Mouse (Mus musculus) MEL (cell line): ENCODE measurements around the gene Ascl4. TPM values are rescaled to one million over a fixed set of nuclear protein-coding genes. Genes with fewer than 3 reads are reported as not detected.

Source experiments
- DNase-seq: peaks from one replicate; pipeline ENCODE4 v3.0.0; 2011; ENCODE audit warnings: low read depth, low spot score
- H3K27ac ChIP-seq: 2 replicates; pipeline ENCODE4 v1.5.1; 2012; ENCODE audit warnings: low read depth, mild to moderate bottlenecking, control low read depth, low read length, moderate library complexity; ENCODE audit not compliant: control insufficient read depth
- H3K27me3 ChIP-seq, 2 experiments: fragments of 150-350 bp in 1 of 2; sonication (generic) in 1 of 2; 2 replicates each; pipeline ENCODE4 v1.6.1; 2012; ENCODE audit warnings: low read length in 2 of 2, mild to moderate bottlenecking in 2 of 2, improper control_type of control experiment in 1 of 2, moderate library complexity in 1 of 2; ENCODE audit not compliant: insufficient read depth in 2 of 2, control insufficient read depth in 1 of 2
- H3K36me3 ChIP-seq, 2 experiments: 2 replicates each; pipeline ENCODE4 v1.6.1; 2012 to 2014; ENCODE audit warnings: low read length in 2 of 2, improper control_type of control experiment in 1 of 2, inconsistent platforms in 1 of 2, mild to moderate bottlenecking in 1 of 2; ENCODE audit not compliant: insufficient read depth in 2 of 2, control insufficient read depth in 1 of 2
- H3K4me1 ChIP-seq, 2 experiments: fragments of 150-350 bp in 1 of 2; sonication (generic) in 1 of 2; 2 replicates each; pipeline ENCODE4 v1.6.1; 2012; ENCODE audit warnings: low read length in 2 of 2, improper control_type of control experiment in 1 of 2, mild to moderate bottlenecking in 1 of 2; ENCODE audit not compliant: insufficient read depth in 2 of 2, control insufficient read depth in 1 of 2
- H3K4me3 ChIP-seq, 2 experiments: fragments of 150-350 bp in 1 of 2; sonication (generic) in 1 of 2; 2 replicates each; pipeline ENCODE4 v1.5.1; 2012; ENCODE audit warnings: low read depth in 2 of 2, low read length in 2 of 2, mild to moderate bottlenecking in 2 of 2, moderate library complexity in 2 of 2, control low read depth in 1 of 2, improper control_type of control experiment in 1 of 2; ENCODE audit not compliant: control insufficient read depth in 1 of 2, insufficient read depth in 1 of 2
- H3K79me2 ChIP-seq: 2 replicates; pipeline ENCODE4 v1.6.1; 2012; ENCODE audit warnings: mild to moderate bottlenecking, low read length, moderate library complexity; ENCODE audit not compliant: control insufficient read depth, poor library complexity, insufficient read depth
- H3K9ac ChIP-seq: 2 replicates; pipeline ENCODE4 v1.6.1; 2012; ENCODE audit warnings: low read depth, mild to moderate bottlenecking, control low read depth, low read length, moderate library complexity; ENCODE audit not compliant: control insufficient read depth, poor library complexity, severe bottlenecking
- H3K9me3 ChIP-seq: fragments of 150-350 bp; sonication (generic); replicated peaks from 2 replicates; pipeline ENCODE4 v1.6.1; 2012; ENCODE audit warnings: mild to moderate bottlenecking, low read length, improper control_type of control experiment, moderate library complexity; ENCODE audit not compliant: insufficient read depth
- CHD1 ChIP-seq: IDR thresholded peaks from 2 replicates; pipeline ENCODE4 v1.6.1; 2012; ENCODE audit warnings: low read depth, mild to moderate bottlenecking, inconsistent platforms, low read length, improper control_type of control experiment
- CTCF ChIP-seq, 3 experiments: IDR thresholded peaks in 2 of 3; conservative IDR thresholded peaks in 1 of 3; 2 replicates each; pipeline ENCODE4 v1.5.1; 2011 to 2012; ENCODE audit warnings: low read length in 3 of 3, low read depth in 2 of 3, mild to moderate bottlenecking in 2 of 3, improper control_type of control experiment in 1 of 3, inconsistent platforms in 1 of 3, mixed read lengths in 1 of 3, moderate library complexity in 1 of 3; ENCODE audit not compliant: control insufficient read depth in 1 of 3, insufficient read depth in 1 of 3, poor library complexity in 1 of 3, severe bottlenecking in 1 of 3
- E2F4 ChIP-seq: IDR thresholded peaks from 2 replicates; pipeline ENCODE4 v1.6.1; 2011; ENCODE audit warnings: low read depth, low read length, improper control_type of control experiment, borderline replicate concordance
- EP300 ChIP-seq, 2 experiments: IDR thresholded peaks; 2 replicates each; pipeline ENCODE4 v1.6.1; 2011; ENCODE audit warnings: improper control_type of control experiment in 2 of 2, low read length in 2 of 2, low read depth in 1 of 2, mild to moderate bottlenecking in 1 of 2
- ETS1 ChIP-seq: IDR thresholded peaks from 2 replicates; pipeline ENCODE4 v1.6.1; 2012; ENCODE audit warnings: low read depth, mild to moderate bottlenecking, inconsistent platforms, low read length, improper control_type of control experiment, moderate library complexity
- GATA1 ChIP-seq: IDR thresholded peaks from 2 replicates; pipeline ENCODE4 v1.6.1; 2011; ENCODE audit warnings: low read depth, low read length, improper control_type of control experiment
- KAT2A ChIP-seq: conservative IDR thresholded peaks from 2 replicates; pipeline ENCODE4 v1.6.1; 2012; ENCODE audit warnings: low read depth, low read length, improper control_type of control experiment, inconsistent platforms
- MEF2A ChIP-seq: IDR thresholded peaks from 2 replicates; pipeline ENCODE4 v1.6.1; 2014; ENCODE audit warnings: low read depth, mild to moderate bottlenecking, inconsistent platforms, low read length, improper control_type of control experiment; ENCODE audit not compliant: poor library complexity, insufficient replicate concordance, severe bottlenecking; ENCODE audit errors: extremely low read depth
- MYB ChIP-seq: IDR thresholded peaks from 2 replicates; pipeline ENCODE4 v1.6.1; 2011; ENCODE audit warnings: mild to moderate bottlenecking, low read depth, low read length, improper control_type of control experiment
- NELFE ChIP-seq: IDR thresholded peaks from 2 replicates; pipeline ENCODE4 v1.6.1; 2011; ENCODE audit warnings: low read depth, low read length, improper control_type of control experiment
- POLR2A ChIP-seq, 2 experiments: IDR thresholded peaks; 2 replicates each; pipeline ENCODE4 v1.6.1; 2011 to 2012; ENCODE audit warnings: low read length in 2 of 2, mild to moderate bottlenecking in 2 of 2, control low read depth in 1 of 2, improper control_type of control experiment in 1 of 2, low read depth in 1 of 2, moderate library complexity in 1 of 2; ENCODE audit not compliant: control insufficient read depth in 1 of 2, insufficient read depth in 1 of 2, poor library complexity in 1 of 2
- RCOR1 ChIP-seq: IDR thresholded peaks from 2 replicates; pipeline ENCODE4 v1.6.1; 2012; ENCODE audit warnings: low read depth, mild to moderate bottlenecking, inconsistent platforms, low read length, improper control_type of control experiment
- SIN3A ChIP-seq: IDR thresholded peaks from 2 replicates; pipeline ENCODE4 v1.6.1; 2012; ENCODE audit warnings: low read length, improper control_type of control experiment, inconsistent platforms
- SMC3 ChIP-seq: IDR thresholded peaks from 2 replicates; pipeline ENCODE4 v1.6.1; 2011; ENCODE audit warnings: low read depth, low read length, improper control_type of control experiment
- TAL1 ChIP-seq: IDR thresholded peaks from 2 replicates; pipeline ENCODE4 v1.6.1; 2012; ENCODE audit warnings: mild to moderate bottlenecking, inconsistent platforms, low read length, moderate library complexity, mixed read lengths
- UBTF ChIP-seq: IDR thresholded peaks from 2 replicates; pipeline ENCODE4 v1.6.1; 2012; ENCODE audit warnings: low read depth, mild to moderate bottlenecking, inconsistent platforms, low read length, improper control_type of control experiment, moderate library complexity, borderline replicate concordance; ENCODE audit not compliant: insufficient read depth
- USF1 ChIP-seq: IDR thresholded peaks from 2 replicates; pipeline ENCODE4 v1.6.1; 2014; ENCODE audit warnings: low read depth, mild to moderate bottlenecking, inconsistent platforms, low read length, improper control_type of control experiment, moderate library complexity
- ZC3H11A ChIP-seq: IDR thresholded peaks from 2 replicates; pipeline ENCODE4 v1.6.1; 2012; ENCODE audit warnings: low read depth, mild to moderate bottlenecking, inconsistent platforms, low read length, improper control_type of control experiment
- ZNF384 ChIP-seq: IDR thresholded peaks from 2 replicates; pipeline ENCODE4 v1.6.1; 2012; ENCODE audit warnings: low read depth, mild to moderate bottlenecking, inconsistent platforms, low read length, improper control_type of control experiment
- polyA plus RNA-seq, 2 experiments: library from polyadenylated mRNA; stranded (reverse) in 1 of 2; unstranded in 1 of 2; fragments of >175 nt in 1 of 2; fragments of >200 nt in 1 of 2; gene quantifications; 2 replicates each; pipeline versions ENCODE4 v1.2.1 to v1.2.4; 2012; ENCODE audit warnings: low replicate concordance in 2 of 2, low read depth in 1 of 2; ENCODE audit not compliant: insufficient read length in 2 of 2, insufficient read depth in 1 of 2, missing spikeins in 1 of 2
- total RNA-seq: library from RNA; depleted of rRNA; stranded (reverse); fragments of 300-350 nt; gene quantifications from 2 replicates; pipeline ENCODE4 v1.2.3, GENCODE M21; 2012; rRNA removed

Ascl4 gene
- total and polyA plus RNA-seq, 3 experiments = not detected

DNA sequence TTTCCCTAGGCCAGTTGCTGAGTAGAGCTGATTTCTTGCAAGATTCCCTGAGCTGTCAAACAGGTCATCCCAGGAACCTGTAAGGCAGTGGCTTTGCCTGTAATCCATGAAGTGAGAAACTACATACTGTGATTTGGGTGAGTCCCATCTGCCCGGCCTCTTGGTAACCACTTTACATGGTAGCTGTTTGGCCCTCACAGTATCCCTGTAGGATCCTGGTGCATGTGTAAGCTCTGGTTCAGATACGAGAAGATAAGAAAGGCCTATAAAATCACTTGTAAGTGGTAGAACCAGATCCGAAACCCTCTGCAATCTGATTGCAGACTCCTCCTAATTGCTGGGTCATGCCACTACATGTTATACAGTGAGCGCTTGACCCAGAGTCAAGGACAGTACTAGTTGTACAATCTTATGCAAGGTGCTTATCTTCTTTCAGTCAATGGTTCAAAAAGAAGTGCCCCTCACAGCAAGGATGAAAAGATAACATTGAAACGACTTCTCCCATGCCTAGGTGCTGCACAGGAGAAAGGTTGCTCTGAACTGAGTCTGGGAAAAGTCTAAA lies 67.1 kb downstream of the Ascl4 start:
- TF ChIP-seq SIN3A (no peak), ZC3H11A (no peak), ZNF384 (no peak), KAT2A (no peak), MYB (no peak), USF1 (no peak), MEF2A (no peak), RCOR1 (no peak), CTCF (IDR thresholded peaks at IDR 0.05 in 2 of 3, conservative IDR thresholded peaks at IDR 0.05 in 1 of 3; ENCODE audit: control insufficient read depth in 1 of 3, insufficient read depth in 1 of 3, low read depth in 2 of 3, low read length in 3 of 3, poor library complexity in 1 of 3, severe bottlenecking in 1 of 3) (no peak), E2F4 (no peak), UBTF (no peak), ETS1 (no peak), GATA1 (no peak), EP300 (IDR thresholded peaks at IDR 0.05; ENCODE audit: low read depth in 1 of 2, low read length in 2 of 2) (no peak), NELFE (no peak), TAL1 (no peak), POLR2A (IDR thresholded peaks at IDR 0.05; ENCODE audit: control insufficient read depth in 1 of 2, insufficient read depth in 1 of 2, low read depth in 1 of 2, low read length in 2 of 2, poor library complexity in 1 of 2) (no peak), CHD1 (no peak), SMC3 (no peak)
- no peak for DNase-seq
- H3K79me2 ChIP-seq = no peaks in the 10 kb centered on the region
- H3K4me3 ChIP-seq = no peak overlapping the region
- no peaks in the 10 kb centered on the region for H3K36me3 ChIP-seq
- H3K9ac ChIP-seq = no peak overlapping the region
- 0 out of 4 replicates have a peak, but pooled peaks cover 0 to 2% of the 10 kb centered on the region in 2 experiments for H3K4me1 ChIP-seq
- H3K27me3 ChIP-seq = no peaks in the 10 kb centered on the region; a peak in 1 of 4 replicates
- H3K27ac ChIP-seq = no peak overlapping the region
- H3K9me3 ChIP-seq = no peaks in the 10 kb centered on the region

Other genes with a start within 250 kb of the Ascl4 start
- 70.2 and 81.5 TPM in 2 replicates for gene Pwp1, start 98.2 kb upstream of the Ascl4 start, total RNA-seq
- 10 to 100 TPM; 75.8 to 94.4 TPM for gene Pwp1, start 98.2 kb upstream of the Ascl4 start, polyA plus RNA-seq
- gene Prdm4, start 10.5 kb upstream of the Ascl4 start, total RNA-seq = 24.8 and 26.2 TPM in 2 replicates
- 10 to 100 TPM; 38.5 to 43.4 TPM for gene Prdm4, start 10.5 kb upstream of the Ascl4 start, polyA plus RNA-seq
- 203 and 215 TPM in 2 replicates for gene Rtcb, start 30.1 kb downstream of the Ascl4 start, total RNA-seq
- 100 to 1,000 TPM; 110 to 197 TPM for gene Rtcb, start 30.1 kb downstream of the Ascl4 start, polyA plus RNA-seq
- gene Bpifc, start 84.2 kb downstream of the Ascl4 start, total RNA-seq = not detected in 2 replicates
- gene Bpifc, start 84.2 kb downstream of the Ascl4 start, polyA plus RNA-seq = under 1 TPM in 1 of 2 experiments, not detected in 1; 0.03 TPM
- gene Fbxo7, start 94.3 kb downstream of the Ascl4 start, total RNA-seq = 23.2 and 24.5 TPM in 2 replicates
- 100 to 1,000 TPM in 1 of 2 experiments, 10 to 100 TPM in 1; 34.8 to 131 TPM for gene Fbxo7, start 94.3 kb downstream of the Ascl4 start, polyA plus RNA-seq